Mouse (Mus musculus): ENCODE measurements around the gene Adck2.
A peak's percentile ranks its signal among the peaks of the same experiment; 100 is the strongest.

Gene Adck2

GRCm38 (mm10) chr6:39559276-39559939 is 14.3 kb upstream of the Adck2 start:
- DNase-seq, result no peak

DNA sequence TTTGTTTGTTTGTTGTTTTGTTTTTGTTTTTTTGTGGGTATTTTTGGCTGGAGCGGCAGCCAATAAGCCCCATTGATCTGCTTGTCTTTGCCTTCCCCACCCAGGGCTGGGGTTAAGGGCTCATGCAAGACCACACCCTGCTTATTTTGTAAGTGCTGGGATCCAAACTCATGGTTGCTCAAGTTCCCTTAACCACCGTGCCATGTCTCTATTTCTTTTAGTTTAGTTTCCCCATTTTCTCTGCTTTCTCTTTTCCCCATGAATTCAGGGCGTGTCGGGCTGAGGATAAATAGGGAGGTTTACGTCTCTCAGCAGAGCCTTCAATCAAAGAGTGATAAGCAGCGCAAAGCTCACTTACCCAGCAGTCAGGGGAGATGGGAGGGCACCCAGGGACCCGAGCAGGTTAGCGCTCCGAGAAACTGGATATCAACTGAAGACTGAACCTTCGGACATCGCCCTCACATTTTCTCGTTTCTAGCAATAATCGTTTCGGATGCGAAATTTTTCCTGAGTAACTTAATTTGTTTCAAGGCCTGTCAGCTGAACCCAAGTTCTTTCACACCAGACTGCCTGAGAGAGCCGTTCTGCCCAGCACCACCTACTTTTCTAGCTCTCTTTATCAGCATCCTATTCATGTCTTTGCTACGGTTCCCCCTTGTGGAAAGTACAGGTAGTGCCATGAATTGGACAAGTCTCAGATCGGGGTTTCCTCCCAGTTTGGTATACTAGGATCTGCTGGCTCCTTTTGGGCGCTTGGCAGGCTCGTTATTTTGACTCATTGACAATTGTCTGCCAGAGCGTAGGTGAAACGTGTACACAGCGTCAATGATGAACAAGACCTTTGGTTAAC is 11.3 kb upstream of the Adck2 start:
- DNase-seq, result peak; percentile 77

DNA sequence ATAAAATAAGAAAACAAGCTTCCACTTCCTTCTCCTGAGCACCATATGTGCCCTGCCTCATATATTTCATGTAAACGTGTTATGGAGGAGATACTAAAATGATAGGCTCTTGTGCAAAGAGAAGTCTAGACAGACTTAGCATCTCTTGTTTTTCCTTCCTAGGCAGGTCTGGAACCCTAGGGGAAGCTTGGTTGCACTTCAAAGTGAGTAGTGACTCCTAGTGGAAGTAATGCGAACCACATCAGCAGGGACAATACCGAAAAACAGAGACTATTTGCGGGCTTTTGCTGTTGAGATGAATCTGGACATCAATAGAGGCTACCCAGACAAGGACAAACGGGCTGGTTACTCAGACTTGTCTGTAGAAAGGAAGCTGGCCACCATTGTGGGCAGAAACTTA is 6.1 kb upstream of the Adck2 start:
- no peak for DNase-seq

DNA sequence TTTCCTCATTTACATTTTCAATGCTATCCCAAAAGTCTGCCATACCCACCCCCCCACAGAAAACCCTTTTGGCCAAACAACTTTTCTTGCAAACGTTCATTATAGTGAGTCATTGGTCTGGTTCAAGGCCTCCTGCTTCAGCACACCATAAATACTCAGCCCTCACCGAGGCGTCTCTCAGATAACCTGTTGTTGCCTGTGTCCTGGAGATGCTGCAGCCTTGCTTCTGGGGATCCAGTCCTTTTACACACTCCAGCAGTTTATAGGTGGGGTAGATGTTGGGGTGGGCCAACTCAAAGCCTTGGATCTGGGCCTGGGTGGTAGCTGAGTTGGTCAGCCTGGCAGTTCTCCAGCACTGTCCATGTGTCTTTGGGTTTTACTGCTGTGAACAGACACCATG is 3.2 kb upstream of the Adck2 start:
- no peak for DNase-seq

DNA sequence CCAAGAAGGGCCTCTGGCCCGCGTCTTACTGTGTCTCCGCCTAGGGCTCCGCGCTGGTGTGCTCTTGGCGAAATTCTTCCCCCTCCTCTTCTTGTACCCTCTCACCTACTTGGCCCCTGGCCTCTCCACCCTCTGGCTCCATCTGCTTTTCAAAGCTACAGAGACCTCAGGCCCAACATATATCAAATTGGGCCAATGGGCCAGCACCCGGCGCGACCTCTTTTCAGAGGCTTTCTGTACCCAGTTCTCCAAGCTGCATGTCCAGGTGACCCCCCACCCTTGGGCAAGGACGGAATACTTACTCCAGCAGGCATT is 839 bp downstream of the Adck2 start:
- DNase-seq, result no peak

DNA sequence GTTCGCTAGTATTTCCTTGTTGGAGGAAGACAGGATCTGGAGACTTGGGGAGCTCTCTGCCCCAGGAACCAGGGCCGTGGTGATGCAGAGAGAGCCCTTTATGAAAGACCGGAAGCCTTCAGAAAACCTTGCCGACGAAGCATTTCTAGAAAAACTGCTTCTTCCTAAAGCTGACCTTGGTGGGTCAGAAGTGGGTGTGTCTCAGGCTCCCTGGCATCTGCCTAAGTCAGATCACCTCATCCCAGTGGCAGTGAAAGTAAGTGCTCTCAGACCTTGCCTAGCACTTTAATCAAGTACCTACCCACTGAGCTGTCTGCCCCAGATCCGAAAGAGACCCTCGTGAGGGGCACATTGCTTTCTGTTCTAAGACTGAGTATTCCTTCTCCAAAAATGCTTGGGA is 1.3 kb downstream of the Adck2 start:
- DNase-seq, result no peak

DNA sequence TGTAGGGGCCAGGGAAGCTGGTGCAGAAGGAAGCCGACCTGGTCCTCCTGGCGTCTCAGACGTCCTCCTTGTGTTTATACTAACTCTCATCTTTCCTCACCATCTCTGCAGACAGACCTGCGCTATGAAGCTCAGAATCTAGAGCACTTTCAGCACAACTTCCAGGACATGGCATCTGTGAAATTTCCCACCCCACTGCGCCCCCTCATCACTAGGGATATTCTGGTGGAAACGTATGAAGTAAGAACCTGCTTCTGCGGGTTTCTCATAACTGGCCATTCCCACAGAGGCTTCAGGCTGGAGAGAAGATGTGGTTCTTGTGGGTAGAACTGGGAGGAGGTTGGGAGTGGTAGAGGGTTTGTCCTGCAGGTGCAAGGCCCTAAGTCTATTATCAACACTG is 5.9 kb downstream of the Adck2 start:
- DNase-seq, result no peak

- DNase-seq, result no peak
Observed at GRCm38 (mm10) chr6:39580558-39580957, 6.9 kb downstream of the Adck2 start.

DNA sequence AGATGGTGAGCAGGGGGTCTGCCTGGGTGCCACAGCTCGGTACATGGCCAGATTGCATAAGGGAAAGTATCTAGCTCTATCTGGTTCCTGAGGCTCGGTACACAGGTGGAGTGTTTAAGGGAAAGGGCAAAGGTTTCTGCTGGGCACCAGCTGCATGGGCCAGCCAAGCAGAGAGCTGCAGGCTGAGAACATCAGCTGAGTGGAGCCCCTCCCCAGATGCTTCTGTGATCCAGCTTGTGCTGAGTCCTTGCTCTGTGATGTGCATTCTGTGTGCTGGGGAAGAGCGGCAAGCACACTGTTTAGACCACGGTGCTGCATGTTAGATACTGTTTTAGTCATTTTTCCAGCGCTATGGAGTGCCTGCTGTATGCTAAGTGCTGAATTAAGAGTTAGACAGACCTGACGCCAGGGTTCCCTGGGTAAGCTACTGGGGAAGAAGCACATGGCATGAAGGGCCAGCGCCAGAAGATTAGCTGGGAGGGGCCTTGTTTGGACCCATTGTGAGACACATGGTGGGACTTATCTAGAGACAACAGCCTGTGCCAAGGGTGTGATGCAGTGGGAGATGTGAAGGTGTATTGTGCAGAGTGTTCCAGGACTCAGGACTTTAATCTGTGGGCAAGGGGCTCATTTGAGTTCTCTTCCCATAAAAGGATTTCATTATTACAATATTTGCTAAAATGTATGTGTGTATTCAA is 7.6 kb downstream of the Adck2 start:
- DNase-seq, result no peak

DNA sequence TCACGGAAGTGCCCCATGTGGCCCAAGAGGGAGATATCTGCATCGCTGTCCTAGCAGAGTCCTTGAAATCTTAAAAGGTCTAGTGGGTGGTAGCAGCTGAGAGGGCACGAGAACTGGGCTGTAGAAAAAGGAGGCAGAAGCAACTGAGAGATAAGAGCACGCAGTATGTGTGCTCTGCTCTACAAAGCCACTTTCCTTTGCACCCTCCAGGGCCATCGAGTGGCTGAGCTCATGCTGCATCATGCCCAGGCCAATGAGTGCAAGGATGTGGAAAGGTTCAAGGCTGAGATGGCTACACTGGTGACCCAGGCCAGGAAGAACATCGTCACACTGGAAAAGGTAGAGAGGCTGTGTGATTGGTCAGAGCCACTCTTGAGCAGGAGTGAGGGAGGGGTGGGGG is 11.8 kb downstream of the Adck2 start, which contains the start of gene Gm42420:
Gene Gm42420, plus strand, starts transcription at position 237 of the 400 bp plus-strand sequence.
- no peak for DNase-seq

DNA sequence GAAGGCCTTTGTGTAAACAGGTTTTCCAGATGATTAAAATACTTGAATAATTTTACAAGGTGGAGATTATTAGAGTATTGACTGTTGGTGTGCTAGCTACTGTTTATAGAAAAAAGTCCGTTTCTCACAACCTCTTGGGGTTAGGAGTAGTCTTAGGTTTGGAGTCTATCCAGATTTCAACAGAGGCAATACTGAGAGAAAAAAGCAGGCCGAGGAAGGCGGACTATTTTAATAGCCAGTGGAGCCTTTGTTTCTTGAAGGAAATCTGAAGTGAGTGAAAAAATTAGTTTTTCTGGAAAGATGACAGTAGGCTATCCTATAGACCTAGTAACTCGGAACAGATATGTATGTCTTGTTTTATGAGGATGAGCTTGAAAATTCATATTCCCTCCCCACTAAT is 17.8 kb downstream of the Adck2 start:
- no peak for DNase-seq

DNA sequence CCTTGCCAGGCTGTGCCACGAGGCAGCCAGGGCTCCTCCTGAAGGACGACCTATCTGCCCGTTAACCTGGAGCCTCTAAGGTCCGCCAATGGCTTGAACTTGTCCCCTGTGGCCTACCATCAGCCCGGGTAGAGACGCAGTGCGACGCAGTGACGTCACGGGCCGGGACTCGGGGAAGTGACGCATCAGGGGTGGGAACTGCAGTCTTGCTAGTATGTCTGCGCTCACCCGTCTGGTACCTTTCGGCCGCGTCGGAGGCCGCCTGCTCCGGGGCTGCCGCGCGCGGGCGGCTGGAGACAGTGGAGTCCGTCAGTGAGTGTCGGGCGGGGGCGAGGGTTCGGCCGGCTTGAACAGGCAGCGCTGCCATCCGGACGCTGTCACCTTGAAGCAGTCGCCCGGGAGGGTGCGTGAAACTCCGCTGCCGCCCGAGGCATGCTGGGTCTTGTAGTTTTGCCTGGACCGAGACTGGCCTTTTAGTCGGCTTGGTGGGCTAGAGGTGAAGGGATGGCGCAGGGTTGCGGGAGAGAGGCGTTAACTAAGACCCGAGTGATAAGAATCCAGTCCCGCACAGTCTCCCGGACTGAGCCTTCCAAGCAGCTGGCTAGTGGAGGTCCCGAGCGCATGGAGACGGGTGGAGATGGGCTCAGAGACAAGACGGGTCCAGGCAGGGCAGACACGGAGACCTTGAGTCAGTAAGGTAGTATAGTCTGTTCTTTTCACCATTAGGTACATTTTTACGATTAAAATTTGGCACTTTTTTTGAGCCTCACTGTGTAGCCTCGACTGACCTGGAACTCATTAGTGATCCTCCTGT is 18.9 kb downstream of the Adck2 start, which contains the start of gene Ndufb2:
Gene Ndufb2, plus strand, starts transcription at position 174 of the 814 bp plus-strand sequence.
- DNase-seq, result peak; percentile 96

DNA sequence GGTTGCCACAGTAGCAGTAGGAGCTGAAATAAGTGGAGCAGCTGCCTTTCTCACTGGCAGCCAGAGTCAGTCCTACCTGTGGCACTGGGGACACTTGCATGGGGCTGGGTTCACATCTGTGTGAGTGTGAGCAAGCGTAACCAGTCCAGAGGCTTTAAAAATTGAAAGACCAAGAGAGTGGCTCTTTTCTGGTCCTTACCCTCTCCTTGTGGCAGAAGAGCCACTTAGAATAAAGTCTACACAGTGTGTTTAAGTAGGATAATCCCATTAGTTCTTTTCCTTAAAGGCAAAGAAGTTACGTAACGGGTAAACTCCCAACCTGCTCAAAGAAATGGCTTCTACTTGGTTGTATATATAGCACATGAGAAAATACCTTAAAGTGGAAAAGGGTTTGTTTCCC is 27.2 kb downstream of the Adck2 start:
- DNase-seq, result no peak

DNA sequence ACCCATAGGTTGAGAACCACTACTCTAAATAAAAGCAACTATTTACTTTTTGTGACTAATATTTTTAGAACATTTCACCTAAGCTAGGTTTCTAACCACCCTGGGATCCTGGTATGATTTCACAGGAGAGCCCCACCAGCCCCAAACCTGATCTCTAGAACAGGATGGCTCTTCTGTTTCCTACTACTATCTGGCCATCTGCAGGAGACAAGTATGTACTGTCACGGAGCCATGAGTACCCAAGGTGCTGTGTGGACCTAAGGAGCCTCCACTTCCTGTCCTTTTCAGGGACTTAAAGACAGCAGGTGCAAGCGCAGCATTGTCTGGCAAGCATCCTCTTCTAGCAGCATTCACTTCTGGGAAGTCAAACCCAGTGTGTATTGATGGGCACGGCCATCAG is 28.2 kb downstream of the Adck2 start:
- DNase-seq, result no peak

GRCm38 (mm10) chr6:39604565-39604964 is 30.9 kb downstream of the Adck2 start:
- no peak for DNase-seq

GRCm38 (mm10) chr6:39606056-39606455 is 32.4 kb downstream of the Adck2 start:
- DNase-seq, result no peak

DNA sequence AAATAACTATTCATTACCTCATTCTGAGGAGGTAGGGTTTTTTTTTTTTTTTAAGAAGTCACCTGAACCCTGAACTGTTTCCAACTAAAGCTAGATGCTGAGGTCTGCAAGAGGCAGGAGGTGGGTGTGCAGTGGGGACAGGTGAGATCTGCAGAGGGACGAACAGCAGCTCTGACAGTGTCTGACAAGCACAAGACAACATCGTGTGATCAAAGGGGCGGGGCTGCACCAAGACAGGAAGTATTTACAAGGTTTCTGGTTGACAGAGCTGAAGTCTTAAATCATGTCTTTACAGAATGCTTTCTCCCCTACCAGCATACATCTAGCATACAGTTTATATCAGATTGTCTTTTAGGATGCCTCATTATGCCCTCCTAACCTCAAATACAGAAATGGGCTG is 33.2 kb downstream of the Adck2 start:
- DNase-seq, result no peak

DNA sequence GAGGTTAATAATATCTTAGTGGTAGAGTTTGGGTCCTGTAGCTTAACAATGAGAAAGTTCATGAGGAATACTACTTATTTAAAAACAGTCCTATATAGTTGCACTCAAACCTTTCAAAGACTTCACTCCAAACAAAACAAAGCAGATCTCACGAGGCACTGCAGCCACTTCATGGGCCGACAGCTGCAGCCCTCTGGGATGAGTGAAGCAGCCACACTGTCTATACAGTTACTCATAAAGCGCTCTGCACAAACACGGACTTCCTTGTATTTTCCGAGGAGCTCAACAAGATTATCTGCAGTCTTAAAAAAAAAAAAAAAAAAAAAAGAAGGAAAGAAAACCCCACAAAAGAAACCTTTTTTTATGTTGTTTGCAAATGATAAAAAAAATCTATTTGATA is 33.7 kb downstream of the Adck2 start:
- no peak for DNase-seq

DNA sequence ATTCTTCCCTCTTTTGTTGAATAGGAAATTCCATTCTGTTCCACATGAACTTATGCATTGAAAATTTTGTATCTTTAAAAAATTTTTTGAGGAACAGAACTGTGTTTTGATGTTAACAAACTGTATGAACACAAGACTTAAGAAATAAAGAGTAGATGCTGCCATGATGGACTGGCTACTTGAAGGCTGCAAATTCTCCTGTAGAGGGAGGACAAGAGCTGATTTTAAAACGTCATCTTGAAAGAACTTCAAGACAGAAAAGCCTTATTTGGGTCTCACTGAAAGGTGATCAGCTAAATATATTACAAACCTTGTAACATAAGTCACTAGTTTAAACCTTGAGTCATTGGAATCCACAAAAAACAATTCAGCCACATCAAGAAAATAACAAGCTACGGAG is 36.5 kb downstream of the Adck2 start:
- no peak for DNase-seq

GRCm38 (mm10) chr6:39611296-39611695 is 37.6 kb downstream of the Adck2 start:
- DNase-seq, result no peak

Data from cerebellum, adult 11-12 months (tissue).